Mouse (Mus musculus) adrenal gland (tissue): ENCODE results near the gene Rgs10.

Experiments used
- intact Hi-C: fragments of 180-260 bp; cut with DNase I; formaldehyde crosslinking; loops from one replicate; pipeline ENCODE4 v1.15.1; 2025
- long read RNA-seq, 2 experiments: library from polyadenylated mRNA; unstranded; transcript quantifications; one replicate each; pipeline ENCODE4 v2.0.0; 2020; ENCODE audit warnings: borderline replicate concordance in 1 of 2; ENCODE audit not compliant: insufficient replicate concordance in 1 of 2

Rgs10 gene
- long read RNA-seq, experiment 1, transcript Rgs10-201 (5 exons, 880 nt), result major isoform, 14 of 16 reads
- long read RNA-seq, experiment 1, partial matches to known transcripts, result 0 of 16 reads
- long read RNA-seq, experiment 1, other reads (novel, unspliced or antisense), result 2 of 16 reads
- long read RNA-seq, experiment 2, transcript Rgs10-201 (5 exons, 880 nt), result major isoform, 7 of 10 reads
- long read RNA-seq, experiment 2, partial matches to known transcripts, result 1 of 10 reads
- long read RNA-seq, experiment 2, other reads (novel, unspliced or antisense), result 2 of 10 reads

DNA sequence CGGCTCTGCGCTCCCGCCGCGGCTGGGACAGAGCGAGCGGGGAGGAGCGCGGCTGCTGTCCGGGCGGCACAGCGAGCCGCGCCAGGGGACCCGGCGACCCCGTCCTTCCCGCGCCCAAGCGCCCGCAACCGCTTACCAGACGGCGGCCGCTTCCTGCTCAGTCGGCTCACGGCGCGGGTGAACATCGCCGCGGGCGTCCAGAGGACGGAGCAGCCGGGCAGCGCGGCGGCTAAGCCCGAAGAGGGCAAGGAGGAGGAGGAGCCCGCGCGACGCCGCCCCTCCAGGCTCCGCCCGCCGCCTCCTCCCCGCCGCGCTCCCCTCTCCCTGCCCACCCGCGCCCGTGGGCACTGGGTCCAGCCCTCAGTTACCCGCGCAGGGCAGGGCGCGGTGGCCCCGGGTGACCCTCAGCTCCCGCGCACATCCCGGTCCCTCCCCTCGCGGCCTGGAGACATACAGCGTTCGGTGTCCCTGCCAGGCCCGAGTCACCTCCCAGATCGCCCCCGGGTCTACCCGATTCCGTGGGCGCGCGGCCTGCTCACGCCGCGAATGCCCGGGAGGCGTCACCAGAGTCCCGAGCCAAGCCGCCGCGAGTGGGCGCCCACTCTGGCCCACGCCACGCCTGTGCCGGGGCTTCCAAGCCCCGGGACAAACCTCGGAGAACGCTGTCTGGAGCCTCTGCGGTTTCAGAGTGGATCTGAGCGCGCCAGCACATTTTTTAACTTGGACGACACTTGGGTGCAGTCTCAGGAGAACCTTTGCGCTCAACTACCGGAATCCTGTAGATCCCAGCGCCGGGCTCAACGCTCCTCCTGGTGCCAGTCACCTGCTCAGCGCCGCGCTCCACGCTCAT, at the start of gene Rgs10:
Gene Rgs10 (minus strand): TSS at position 829 of the 850 bp plus-strand sequence.
- intact Hi-C loops, result no loop called here

DNA sequence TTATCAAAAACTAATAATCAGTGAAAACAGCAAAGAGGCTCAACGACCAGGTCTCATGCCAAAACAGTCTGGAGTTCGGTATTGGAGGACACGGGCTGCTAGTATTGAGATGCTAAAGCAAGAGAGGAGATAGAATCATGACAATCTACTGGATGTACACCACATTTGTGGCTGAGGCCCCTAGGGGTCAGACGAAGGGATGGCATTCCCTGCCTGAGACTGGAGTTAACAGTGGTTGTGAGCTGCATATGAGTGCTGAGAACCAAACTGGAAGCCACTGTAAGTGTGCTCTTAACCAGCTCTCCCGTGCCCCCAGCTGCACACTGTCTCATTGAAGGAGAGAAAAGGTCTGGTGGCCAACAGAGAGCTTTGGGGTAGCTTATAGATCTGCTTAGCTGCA, 43.8 kb upstream of the Rgs10 start:
- intact Hi-C loops, result no loop called here

DNA sequence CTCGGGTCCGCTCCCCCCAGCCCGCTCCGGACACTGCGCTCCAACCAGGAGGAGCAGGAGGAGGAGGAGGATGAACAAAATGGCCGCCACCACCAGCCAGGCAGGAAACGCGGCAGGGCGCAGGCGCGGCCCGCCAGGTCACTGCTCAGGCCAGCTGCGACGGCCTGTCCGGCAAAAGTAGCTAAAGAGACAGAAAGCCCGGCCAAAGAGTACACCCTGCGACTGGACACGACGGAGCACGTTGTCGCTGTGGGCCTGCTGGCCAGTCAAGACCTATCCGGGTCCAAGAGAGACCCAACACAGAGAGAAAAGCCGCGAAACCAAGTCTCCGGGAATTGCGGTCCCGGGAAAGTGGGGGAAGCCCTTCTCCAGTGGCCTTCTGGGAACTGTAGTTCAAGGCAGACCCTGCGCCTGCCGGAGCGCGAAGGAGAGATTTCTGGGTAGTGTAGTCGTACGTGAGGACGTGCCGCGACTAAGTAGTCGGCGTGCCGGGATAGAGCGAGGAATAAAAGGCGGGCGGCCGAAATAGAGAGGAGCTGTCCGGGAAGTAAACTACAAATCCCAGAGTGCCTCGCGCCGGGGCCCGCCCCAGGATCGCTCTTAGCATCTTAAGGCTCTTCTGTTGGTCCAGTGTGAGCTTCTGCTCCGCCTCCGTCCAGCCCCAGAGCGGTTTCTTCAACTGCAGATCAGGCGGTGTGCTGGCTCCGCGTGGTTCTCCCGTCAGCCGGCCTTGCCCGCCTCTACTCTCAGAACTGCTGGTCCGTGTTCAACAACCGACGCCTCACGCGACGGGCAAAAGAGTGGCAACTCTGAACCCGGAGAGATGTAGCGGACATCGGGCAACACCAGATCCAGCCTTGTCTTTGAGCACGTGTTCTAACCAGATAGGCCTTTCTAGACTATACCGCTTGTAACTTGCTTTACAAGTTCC, 43.0 kb upstream of the Rgs10 start, which contains the start of gene Tial1:
Gene Tial1 (minus strand): TSS at position 433 of the 931 bp plus-strand sequence.
- intact Hi-C loops, result no loop called here

DNA sequence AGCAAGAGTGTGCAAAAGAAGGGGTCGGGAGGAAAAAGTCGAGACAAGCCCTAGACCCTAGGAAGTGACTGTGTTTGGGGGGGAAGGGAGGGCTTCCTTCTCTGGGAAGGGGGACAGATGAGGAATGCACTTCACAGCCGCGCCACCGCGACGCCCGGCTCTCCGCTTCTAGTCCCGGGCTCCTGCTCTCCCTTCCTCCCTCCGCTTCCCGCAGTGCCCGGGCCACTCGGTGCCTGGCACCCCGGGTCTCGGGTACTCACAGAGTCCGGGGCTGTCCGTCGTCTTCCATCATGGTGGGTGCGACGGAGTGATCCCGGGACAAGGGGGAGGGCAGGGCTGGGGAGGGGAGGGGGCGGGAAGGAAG, 42.3 kb upstream of the Rgs10 start:
- intact Hi-C loops, result no loop called here

DNA sequence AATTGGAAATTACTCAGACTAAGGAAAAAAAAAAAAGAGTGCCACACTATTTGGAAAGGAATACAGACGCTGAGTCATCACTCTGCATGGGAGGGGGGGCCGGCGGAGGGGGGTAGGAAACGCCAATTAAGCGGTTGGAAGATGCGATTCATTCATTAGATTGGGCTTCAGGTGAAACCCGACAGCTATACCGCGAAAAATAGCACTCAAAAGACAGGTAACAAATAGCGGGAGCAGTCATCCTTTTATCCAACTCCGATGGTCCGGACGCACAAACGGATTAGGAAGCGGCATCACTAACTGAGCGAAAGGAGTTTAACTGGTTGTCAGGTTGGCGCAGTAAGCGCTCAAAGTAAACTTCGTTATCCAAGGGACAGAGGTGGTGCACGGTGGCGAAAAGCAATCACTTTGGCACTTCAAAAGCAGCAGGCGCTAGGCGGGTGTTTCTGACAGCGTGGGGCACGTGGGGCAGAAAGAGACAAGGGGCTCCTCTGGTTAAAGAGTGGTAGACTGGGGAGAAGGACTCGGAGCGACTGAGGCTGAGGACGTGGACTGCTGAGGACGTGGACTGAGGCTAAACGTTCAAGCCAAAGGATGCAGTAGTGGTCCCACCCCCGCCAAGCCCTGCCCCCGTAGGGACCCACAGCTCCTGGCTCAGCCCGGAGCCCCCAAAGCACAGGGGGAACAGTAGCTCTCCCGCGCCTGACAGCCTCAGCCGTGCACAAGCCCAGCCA, 41.7 kb upstream of the Rgs10 start:
- intact Hi-C loops, result no loop called here

DNA sequence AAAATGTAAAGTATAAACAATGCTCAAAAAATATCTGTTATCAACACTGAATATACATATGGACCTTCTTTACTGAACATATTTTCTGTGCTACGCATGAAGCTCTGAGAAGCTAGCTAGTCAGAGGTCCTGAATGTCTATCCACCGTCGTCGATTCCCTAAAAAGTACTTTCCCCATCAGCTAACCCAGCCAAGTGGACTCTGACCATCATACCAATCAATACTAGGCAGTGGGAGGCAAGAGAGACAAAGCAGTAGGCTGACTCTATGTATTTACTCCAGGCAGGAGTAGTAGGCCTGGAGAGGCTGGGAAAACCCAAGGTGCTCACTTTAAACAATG, 41.2 kb upstream of the Rgs10 start:
- intact Hi-C loops, result no loop called here

DNA sequence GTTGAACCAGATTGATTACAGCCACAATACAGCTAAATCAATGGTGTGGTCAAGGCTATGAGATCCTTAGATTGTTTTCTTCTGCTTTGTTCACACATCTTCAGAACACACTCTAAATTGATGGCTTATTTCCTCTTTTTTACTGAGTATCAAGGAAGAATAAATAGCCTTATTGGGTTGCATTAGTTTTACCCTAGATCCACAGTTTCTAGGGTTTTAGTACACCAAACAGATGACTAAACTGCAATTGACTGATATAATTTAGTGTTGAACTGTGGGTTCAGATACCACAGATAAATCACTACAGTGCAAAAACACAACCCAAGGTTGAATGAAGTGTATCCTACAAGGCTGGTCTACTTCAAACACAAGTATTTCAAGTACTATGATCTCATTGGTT, 39.5 kb upstream of the Rgs10 start:
- intact Hi-C loops, result no loop called here

DNA sequence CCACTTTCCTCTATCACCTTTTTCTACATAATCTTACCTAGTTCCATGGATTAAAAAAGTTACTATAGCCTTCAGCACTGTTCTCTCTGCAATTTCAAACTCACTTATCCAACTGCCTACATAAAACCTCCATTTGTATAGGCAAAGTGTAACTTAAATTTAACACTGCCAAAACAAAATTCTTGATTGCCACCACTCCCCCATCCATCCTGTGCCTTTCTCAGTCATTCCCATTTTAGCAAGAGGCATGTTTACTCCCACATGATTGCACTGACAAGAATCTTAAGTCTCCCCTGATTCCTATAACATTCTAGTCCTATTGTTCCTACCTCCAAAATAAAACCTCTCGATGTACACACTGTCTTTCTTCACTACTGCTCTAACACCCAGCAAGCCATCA, 34.2 kb upstream of the Rgs10 start:
- intact Hi-C loops, result no loop called here

DNA sequence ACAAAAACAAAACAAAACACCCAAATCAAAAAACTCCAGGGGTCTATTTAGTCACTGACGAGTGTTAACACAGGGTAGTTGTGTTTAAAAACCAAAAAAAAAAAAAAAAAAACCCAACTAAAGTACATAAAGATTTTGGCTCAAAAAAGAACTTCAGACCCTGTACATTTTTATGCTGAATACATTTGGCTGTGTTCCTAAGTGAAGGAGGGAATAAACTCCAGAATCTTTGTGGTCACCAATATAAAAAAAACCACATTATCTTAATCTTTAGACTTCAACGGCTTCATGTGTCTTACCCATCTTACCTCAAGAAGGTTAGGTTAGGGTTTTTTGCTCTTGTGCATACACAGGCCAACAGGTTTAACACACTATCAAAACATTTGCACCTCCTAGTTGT, 22.0 kb upstream of the Rgs10 start:
- intact Hi-C loops, result no loop called here

DNA sequence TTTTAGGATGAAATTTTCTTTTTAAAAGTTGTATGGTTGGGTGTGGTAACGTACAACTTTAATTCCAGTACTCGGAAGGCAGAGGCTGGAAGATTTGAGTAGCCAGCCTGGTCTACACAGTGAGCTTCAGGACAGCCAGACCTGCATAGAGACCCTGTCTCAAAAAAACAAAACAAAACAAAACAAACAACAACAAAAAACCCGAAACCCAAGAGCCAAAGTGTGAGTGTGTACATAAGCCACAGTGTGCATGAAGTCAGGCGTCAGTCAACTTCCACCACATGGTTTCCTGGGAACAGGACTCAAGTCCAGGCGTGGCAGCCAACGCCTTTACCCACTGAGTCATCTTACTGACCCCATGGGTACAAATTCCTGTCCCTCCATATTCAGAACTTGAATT, 20.7 kb upstream of the Rgs10 start:
- intact Hi-C loops, result no loop called here

DNA sequence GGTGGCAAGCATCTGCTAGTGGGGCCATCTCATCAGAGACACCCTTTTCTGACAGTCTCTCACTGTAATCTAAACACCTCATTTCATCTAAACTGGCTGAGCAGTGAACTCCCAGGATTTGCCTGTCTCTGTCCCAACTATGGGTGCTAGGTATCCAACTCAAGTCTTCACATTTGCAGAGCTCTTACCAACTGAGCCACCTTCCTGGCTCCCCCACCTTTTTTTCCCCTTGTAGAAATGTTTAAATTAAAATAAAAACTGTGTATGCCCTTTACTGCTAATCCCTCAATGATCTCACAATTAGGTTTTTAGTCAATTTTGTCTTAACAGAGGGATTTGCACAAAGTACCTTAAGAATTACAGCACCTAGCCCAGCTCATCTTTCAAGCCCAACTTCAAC, 19.6 kb upstream of the Rgs10 start:
- intact Hi-C loops, result no loop called here

DNA sequence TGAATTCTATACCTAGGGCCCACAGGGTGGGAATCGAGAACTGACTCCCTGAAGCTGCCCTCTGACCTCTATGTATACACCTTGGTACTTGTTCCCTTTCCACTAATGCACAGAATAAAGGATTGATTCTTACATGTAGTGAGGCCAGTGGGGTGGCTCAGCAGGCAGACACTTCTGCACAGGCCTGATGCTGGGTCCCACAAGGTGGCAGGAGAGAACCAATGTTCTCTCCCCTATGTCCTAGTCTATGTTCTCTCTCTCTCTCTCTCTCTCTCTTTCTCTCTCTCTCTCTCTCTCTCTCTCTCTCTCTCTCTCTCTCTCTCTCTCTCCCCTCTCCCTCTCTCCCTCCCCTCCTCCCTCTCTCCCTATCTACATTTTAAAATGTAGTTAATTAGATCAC, 14.7 kb upstream of the Rgs10 start:
- intact Hi-C loops, result no loop called here

DNA sequence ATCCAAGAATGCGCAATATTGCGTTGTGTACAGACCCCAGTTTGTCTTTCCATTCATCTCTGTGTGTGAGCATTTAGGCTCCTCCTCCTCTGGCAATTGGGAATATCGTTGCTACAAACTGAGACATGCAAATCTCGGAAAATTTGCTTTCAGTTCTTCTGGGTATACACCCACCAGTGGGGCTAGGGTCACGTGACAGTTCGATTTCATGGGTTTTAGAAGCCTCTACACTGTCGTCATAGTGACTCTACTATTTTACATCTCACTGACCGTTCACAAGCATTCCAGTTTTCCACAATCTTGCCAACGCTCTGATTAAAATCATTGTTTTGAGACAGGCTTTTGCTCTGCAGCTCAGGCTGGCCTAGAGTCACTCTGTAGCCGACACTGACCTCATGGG, 14.0 kb upstream of the Rgs10 start:
- intact Hi-C loops, result no loop called here

DNA sequence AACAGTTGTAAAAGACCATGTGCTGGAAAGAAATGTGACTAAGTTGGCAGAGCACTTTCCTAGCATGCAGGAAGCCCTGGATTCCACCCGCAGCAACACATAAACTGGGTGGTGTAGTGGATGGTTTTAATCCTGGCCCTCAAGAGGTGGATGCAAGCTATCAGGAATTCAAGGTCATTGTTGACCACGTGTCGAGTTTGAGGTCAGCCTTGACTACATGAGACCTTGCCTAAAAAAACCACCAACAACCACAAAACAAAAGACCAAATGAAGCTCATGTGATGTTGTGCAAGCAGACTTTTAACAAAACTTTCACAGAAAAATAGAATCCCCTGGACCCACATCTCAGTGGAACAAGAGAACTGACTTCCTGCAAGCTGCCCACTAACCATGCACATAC, 3.9 kb upstream of the Rgs10 start:
- intact Hi-C loops, result no loop called here

DNA sequence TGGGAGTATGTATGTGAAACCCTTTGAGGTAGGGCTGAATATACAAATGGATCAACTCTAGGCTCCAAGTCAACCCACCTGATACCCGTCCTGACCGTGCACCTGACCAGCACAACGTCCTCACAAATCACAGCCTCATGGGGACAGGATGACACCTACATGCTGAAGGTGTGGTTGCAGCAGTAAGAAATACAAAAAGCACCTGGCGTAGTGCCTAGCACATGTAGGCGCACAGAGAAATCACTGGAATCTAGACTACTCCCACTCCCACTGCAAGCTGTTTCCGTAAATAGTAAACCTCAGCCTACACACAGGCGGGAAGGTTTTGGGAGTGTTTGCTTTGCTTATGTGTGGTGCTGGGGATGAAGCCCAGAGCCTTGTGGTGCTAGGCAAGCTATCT, 3.1 kb upstream of the Rgs10 start:
- intact Hi-C loops, result no loop called here

DNA sequence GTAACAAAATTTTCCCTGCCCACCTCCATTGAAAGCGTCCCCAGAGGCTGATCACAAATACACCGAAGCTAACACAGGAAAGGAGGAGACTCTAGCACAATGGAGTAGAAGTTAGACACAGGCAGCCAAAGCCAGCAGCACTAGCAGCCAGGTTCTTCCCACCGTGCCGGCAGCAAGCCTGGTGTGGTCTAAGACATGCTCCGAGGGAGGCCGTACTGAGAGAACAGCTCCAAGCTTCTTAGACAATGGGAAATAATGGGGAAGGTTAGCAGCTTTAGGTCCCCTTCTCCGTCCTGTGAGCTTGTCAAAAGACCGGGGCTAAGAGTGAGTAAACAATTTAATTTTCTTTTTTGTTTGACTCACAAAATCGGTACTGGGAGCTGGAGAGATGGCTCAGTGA, 1.1 kb upstream of the Rgs10 start:
- intact Hi-C loops, result no loop called here

DNA sequence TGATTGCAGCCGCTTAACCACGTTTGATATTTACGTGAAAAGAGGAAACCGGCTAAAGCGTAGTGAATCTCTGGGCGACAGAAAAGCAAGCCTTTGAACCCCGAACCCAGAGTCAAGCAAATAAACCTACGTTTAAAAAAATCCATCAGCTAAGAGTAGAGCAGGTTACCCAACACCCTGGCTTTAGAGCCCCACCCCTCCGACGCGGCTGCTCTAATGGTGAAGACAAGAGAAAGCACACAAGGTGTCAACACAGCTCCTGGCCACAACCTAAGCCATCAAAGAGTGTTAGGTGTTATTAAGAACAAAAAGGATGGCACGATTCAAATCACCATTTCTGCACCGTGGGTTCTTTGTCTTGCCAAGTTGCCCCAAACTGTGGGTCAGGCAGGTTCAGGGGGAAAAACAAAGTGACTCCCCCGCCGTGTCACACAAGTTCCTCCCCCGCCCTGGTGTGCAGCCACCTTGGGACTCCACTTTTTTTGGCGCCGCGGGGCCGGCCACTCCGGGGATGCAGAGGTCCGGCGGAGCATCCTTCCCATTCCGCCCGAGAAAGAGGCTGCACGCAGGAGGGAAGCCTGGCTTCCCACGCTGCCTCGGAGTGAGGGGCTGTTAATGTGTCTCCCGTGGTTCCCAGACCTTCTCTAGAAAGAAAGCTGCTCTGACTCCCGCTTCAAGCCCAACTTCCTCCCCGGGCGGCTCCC, 1.2 kb downstream of the Rgs10 start:
- intact Hi-C loops, result no loop called here

DNA sequence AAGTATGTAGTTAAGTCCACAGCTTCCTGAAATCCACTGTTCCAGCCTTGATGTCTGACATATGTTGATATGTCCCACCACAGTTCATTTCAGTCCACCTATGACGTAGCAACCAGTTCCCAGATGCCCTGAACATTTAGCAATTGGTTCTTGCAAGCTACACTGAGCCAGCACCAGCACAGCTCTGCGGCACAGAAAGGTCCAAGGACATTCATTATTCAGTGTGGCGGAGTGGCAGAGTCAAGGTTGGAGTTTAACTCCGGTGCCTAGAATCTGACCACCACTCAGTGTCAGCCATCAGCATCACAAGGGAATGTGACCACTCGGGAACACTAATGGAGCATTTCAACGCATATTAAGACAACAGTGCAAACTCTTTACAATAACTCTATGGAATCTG, 1.9 kb downstream of the Rgs10 start:
- intact Hi-C loops, result no loop called here

DNA sequence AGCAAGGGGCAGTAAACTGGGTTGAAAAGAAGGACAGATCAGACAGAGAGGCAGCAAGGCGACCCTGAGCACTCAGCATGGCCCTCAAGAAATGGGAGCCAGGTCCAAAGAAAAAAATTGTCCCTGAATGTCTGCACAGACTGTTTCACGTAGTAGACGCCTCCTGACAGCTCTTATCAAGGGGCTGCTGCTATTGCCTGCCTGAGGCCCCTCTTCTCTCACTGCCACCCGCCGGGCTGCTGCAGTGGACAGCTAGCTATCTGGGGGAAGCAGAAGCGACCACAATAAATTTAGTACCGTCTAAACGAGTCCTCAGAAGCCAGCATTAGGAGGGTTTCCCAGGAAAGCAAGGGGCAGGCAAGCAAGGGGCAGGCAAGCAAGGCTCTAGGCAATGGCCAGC, 4.1 kb downstream of the Rgs10 start:
- intact Hi-C loops, result no loop called here

DNA sequence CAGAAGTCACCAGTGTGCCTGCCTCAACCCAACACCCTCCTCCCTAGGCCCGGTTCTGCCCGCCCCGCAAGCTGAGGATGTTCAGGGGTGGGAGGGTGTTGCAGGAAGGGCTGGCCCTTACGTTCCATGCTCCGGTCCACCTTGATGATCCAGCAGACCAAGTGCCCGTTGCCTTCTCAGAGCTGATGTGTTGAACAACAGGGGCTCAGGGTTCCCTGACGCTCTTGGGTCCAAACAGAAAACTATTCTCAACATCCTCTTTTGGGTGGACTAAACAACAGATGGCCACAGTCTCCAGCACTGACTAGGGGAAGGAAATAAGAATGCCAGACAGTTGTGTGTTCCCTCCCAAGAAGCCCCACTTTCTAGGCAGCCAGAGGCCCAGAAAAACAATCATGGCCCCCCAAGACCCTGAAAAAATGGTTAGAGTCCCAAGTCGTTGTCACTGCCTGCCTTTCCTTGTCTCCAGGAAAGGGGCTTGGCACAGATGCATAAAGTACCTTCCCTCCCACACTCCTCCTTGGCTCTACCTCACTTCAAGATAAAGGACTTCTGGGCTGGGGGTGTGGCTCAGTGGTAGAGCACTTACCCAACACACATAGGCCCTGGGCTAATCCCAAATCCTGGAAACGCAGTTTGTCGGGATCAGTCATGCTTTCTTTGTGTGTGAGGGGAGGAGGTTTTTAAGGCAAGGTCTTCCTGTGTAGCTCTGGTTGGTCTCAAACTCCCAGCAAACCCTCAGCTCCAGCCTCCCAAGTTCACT, 6.3 kb downstream of the Rgs10 start:
- intact Hi-C loops, result no loop called here
